Mouse (Mus musculus) liver, embryonic 16.5 days (tissue): ENCODE results near the gene Secisbp2. TPM values are rescaled to one million over a fixed set of nuclear protein-coding genes. Genes with fewer than 3 reads are reported as not detected.
"Not testable (repeated sequence)": the region's sequence is repeated elsewhere in the genome, so short reads cannot be mapped to it uniquely, and the experiment has no call there.

Experiments used
- ATAC-seq: fragments of 200-750 bp; cut with Nextera tagmentation; 2 replicates; pipeline ENCODE4 v1.8.0; 2017; ENCODE audit warnings: low read depth, mild to moderate bottlenecking, moderate number of reproducible peaks, moderate library complexity
- H3K27ac ChIP-seq: fragments of 300-500 bp; sonication (generic); 2 replicates; pipeline ENCODE4 v1.5.1; 2014; ENCODE audit warnings: mild to moderate bottlenecking, low read length
- H3K27me3 ChIP-seq: fragments of 300-500 bp; sonication (generic); 2 replicates; pipeline ENCODE4 v1.6.1; 2014; ENCODE audit warnings: low read depth, low read length, mixed read lengths; ENCODE audit not compliant: control insufficient read depth, insufficient read depth
- H3K36me3 ChIP-seq: fragments of 300-500 bp; sonication (generic); 2 replicates; pipeline ENCODE4 v1.6.1; 2014; ENCODE audit warnings: mild to moderate bottlenecking; ENCODE audit not compliant: control insufficient read depth, insufficient read depth
- H3K4me1 ChIP-seq: fragments of 300-500 bp; sonication (generic); 2 replicates; pipeline ENCODE4 v1.6.1; 2014; ENCODE audit warnings: low read depth, low read length, mixed read lengths; ENCODE audit not compliant: control insufficient read depth
- H3K4me2 ChIP-seq: fragments of 300-500 bp; sonication (generic); 2 replicates; pipeline ENCODE4 v1.6.1; 2014; ENCODE audit warnings: low read depth, low read length, mixed read lengths
- H3K4me3 ChIP-seq: fragments of 300-500 bp; sonication (generic); 2 replicates; pipeline ENCODE4 v1.5.1; 2014; ENCODE audit warnings: low read depth, mild to moderate bottlenecking, low read length
- H3K9ac ChIP-seq: fragments of 300-500 bp; sonication (generic); 2 replicates; pipeline ENCODE4 v1.6.1; 2014; ENCODE audit warnings: low read depth, low read length
- H3K9me3 ChIP-seq: fragments of 300-500 bp; sonication (generic); replicated peaks from 2 replicates; pipeline ENCODE4 v1.6.1; 2016; ENCODE audit warnings: low read length; ENCODE audit not compliant: control insufficient read depth
- WGBS: fragments of 180-500 bp; shearing (Covaris S2); extraction: QIAGEN DNeasy Blood & Tissue Kit; methylation state at CpG from one replicate; pipeline ENCODE4 v1.1.7; 2014; ENCODE audit not compliant: insufficient replicate concordance; 5-methylcytosine and 5-hydroxymethylcytosine counted together
- polyA plus RNA-seq: library from polyadenylated mRNA; unstranded; fragments of >200 nt; fragmentation: Nextera tagmentation; extraction: Ambion mirVana; gene quantifications from 2 replicates; pipeline ENCODE4 v1.2.1, GENCODE M21; 2015

Secisbp2 gene
- polyA plus RNA-seq, 1 experiment from 2014 or later: 13.6 TPM

DNA sequence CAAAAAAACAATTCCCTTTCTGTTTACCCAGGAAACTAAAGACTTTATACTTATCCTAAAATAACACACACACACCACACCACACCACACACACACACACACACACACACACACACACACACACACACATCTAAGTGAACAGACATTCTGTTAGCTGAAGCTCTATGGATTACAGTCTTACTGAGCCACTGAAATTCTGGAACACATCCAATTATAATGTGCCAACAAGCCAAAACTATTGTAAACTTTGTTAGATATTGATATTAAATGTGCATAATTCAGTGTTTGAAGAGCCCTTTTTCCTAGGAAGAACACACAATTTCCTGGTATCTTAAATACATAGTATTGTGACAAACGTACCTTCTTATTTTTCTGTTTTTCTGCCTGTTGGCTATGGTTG, 34.2 kb upstream of the Secisbp2 start:
- no peak overlapping the region for H3K4me3 ChIP-seq
- WGBS: 40% methylated on average over 1 of the region's 1 CpGs

DNA sequence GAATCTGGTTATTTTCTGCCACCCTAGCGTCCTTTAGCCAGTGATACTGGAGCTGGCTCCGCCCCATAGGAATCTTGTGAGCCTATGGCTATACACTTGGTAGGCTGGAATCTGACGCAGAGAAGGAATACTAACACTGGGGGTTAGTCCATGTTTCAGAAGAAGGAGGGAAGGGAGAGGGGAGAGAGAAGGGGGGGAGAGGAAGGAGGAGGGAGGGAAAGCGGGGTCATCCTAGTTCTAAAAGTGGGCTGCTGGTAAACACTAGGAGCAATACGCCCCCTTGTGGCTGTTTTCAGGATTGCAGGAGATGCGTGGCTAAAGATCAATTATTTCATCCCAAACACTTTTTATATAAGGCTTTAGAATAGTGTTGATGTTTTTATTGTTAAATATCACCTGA, 33.6 kb upstream of the Secisbp2 start:
- H3K9me3 ChIP-seq: no peaks in the 10 kb centered on the region
- H3K4me1 ChIP-seq: no peaks in the 10 kb centered on the region
- no peaks in the 10 kb centered on the region for H3K36me3 ChIP-seq
- H3K27me3 ChIP-seq: no peaks in the 10 kb centered on the region
- H3K4me3 ChIP-seq: no peak overlapping the region
- no peak overlapping the region for H3K9ac ChIP-seq
- ATAC-seq: no peak
- no peak overlapping the region for H3K27ac ChIP-seq
- 22% methylated on average over 6 of the region's 6 CpGs for WGBS
- no peak overlapping the region for H3K4me2 ChIP-seq

More for the DNA sequence above, 34.2 kb upstream of the Secisbp2 start:
- Histone ChIP-seq H3K4me1 (no peaks in the 10 kb centered on the region), H3K9me3 (no peaks in the 10 kb centered on the region), H3K27me3 (no peaks in the 10 kb centered on the region), H3K4me2 (no peak overlapping the region), H3K36me3 (no peaks in the 10 kb centered on the region), H3K9ac (no peak overlapping the region), H3K27ac (no peak overlapping the region)
- ATAC-seq: no peak

DNA sequence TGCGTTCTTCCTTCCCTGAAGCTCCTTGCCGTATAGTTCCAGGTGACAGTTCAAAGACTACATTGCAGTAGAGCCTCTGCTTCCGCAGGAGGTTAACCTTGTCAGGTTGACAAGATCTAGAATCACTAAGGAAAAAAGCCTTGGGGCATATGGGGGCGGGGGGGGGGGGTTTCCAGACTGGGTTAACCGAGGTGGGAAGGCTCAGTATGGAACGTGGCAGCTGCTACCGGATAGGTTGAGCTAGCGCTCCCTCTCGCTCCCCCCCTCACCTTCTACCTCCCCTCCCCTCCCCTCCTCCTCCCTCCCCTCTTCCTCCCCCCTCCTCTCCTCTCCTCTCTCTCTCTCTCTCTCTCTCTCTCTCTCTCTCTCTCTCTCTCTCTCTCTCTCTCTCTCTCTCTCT, 32.9 kb upstream of the Secisbp2 start:
- no peak overlapping the region for H3K4me3 ChIP-seq
- H3K36me3 ChIP-seq: no peaks in the 10 kb centered on the region
- H3K4me2 ChIP-seq: no peak overlapping the region
- H3K4me1 ChIP-seq: no peaks in the 10 kb centered on the region
- H3K9me3 ChIP-seq: no peaks in the 10 kb centered on the region
- no peak overlapping the region for H3K27ac ChIP-seq
- WGBS: 16% methylated on average over 6 of the region's 9 CpGs
- no peaks in the 10 kb centered on the region for H3K27me3 ChIP-seq
- no peak overlapping the region for H3K9ac ChIP-seq
- no peak for ATAC-seq

DNA sequence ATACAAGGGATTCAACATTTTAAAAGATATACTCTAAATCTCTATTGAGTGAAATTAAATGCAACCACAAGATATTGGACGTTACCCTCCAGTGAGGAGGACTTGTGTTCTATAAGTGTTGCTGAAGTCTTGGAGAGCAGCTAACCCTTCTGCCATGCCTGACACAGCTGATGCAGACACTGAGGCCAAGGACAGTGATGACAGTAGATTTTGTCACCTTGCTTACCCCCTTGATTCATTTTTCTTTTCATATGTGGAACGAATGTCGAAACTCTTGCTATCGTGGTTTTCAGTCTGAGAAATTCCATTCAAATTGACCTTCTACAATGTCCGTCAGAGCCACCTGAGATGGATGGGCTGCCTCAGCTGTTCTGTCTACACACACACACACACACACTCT, 28.9 kb upstream of the Secisbp2 start:
- Histone ChIP-seq H3K27me3 (no peaks in the 10 kb centered on the region), H3K9me3 (no peaks in the 10 kb centered on the region), H3K4me2 (no peak overlapping the region), H3K4me1 (no peaks in the 10 kb centered on the region), H3K36me3 (no peaks in the 10 kb centered on the region), H3K27ac (no peak overlapping the region), H3K9ac (no peak overlapping the region), H3K4me3 (no peak overlapping the region)
- no peak for ATAC-seq
- WGBS: 55% methylated on average over 5 of the region's 5 CpGs

DNA sequence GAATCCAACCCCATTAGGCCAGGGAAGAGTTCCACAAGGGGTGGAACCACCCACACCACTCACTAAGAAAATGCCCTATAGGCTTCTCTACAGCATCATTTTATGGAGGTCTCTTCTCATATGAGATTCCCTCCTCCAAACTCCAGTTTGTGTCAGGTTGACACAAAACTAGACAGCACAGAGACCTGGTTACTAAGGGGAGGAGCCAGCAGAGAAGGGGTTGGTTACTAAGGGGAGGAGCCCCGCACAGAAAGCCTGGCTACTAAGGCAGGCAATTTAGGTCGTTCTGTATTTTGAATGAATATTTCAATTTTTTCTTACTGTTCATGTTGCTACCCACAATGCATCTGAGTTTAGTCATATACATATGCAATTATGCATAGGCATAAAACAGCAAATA, 27.8 kb upstream of the Secisbp2 start:
- no peak overlapping the region for H3K4me3 ChIP-seq
- no peaks in the 10 kb centered on the region for H3K36me3 ChIP-seq
- H3K4me2 ChIP-seq: no peak overlapping the region
- H3K27me3 ChIP-seq: no peaks in the 10 kb centered on the region
- no peaks in the 10 kb centered on the region for H3K4me1 ChIP-seq
- no peak overlapping the region for H3K27ac ChIP-seq
- H3K9ac ChIP-seq: no peak overlapping the region
- 62% methylated on average over 2 of the region's 2 CpGs for WGBS
- no peak for ATAC-seq
- H3K9me3 ChIP-seq: no peaks in the 10 kb centered on the region

DNA sequence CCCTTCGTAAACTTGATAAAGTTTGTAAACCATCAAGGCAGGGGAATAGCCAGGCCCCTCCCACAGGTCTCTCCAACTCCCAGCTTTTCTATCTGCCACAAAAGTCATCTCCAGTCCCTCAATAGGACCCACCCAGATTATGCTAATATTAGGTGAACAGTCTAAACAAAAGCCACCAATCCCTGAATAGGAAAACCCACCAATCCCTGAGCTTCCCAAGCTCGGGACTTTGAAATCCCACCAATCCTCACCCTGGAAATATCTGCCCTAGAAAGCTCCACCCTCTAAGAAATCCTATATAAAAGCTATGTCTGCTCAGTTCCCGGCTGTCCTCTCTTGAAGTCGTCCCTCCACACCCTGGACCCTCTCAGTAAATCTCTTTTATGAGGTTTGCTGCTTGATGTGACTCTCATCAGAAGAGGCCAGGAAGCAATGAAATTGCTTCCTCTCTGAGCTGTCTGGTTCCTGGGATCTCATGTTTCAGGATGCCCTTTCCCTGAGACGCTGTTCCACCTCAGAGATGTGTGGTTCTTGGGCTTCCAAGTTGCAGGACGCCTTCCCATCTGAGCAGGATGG, 23.1 kb upstream of the Secisbp2 start:
- ATAC-seq: no peak
- Histone ChIP-seq H3K4me2 (no peak overlapping the region), H3K36me3 (no peaks in the 10 kb centered on the region), H3K27me3 (no peaks in the 10 kb centered on the region), H3K9me3 (no peaks in the 10 kb centered on the region), H3K4me1 (no peaks in the 10 kb centered on the region), H3K27ac (no peak overlapping the region), H3K9ac (no peak overlapping the region), H3K4me3 (no peak overlapping the region)
- WGBS: 48% methylated on average over 6 of the region's 6 CpGs

DNA sequence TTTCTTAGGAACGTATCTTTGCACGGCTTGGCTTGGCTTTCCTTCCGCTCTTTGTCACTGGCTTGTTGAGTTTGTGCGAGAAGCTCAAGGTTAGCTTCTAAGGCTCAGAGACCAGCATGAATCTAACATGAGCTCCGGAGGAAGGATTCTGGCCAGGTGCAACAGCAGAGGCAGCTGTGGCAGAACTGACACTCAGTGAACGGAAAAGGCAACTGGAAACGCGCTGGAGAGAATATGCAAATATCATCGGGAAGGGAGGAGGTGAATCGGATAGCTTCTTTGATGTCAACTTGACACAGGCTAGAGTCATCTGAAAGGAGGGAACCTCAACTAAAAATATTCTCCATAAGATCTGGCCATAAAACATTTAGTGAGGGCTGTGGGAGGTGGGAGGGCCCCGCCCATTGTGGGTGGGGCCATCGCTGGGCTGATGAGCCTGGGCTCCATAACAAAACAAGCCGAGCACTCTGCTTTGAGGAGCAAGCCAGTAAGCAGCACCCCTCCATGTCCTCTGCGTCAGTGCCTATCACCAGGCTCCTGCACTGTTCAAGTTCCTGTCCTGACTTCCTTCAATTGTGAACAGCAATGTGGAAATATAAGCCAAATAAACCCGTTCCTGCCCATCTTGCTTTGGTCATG, 20.0 kb upstream of the Secisbp2 start:
- Histone ChIP-seq H3K27me3 (no peaks in the 10 kb centered on the region), H3K4me3 (no peak overlapping the region), H3K36me3 (no peaks in the 10 kb centered on the region; the same call in 1 of the 2 replicates), H3K27ac (no peak overlapping the region), H3K4me1 (no peaks in the 10 kb centered on the region), H3K4me2 (no peak overlapping the region), H3K9me3 (no peaks in the 10 kb centered on the region), H3K9ac (no peak overlapping the region)
- 66% methylated on average over 15 of the region's 15 CpGs for WGBS
- no peak for ATAC-seq

DNA sequence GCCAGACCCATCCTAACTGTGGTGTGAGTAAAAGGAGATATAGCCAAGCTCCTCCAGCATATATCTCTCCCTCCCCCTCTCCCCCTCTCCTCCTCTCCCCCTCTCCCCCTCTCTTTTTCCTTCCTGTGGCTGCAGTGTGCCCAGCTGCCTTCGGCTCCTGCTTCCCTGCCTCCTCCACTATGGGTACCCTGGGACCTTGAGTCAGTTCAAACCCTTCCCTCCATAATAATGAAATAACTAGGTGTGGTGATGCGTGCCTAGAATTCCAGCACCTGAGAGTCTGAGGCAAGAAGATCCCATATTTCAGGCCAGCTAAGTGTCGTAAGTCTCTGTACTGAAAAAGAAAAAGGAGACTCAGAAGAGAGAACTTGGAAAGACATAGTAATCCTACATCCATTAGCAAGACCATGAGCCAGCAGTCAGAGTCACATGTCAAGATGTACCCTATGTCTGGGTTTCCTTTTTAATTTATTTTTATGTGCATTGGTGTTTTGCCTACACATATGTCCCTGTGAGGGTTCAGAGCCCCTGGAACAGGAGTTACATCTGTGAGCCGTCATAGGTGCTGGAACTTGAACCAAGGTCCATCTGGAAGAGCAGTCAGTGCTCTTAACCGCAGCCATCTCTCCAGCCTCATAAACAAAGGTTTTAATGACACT, 18.8 kb upstream of the Secisbp2 start:
- Histone ChIP-seq H3K9me3 (no peaks in the 10 kb centered on the region), H3K9ac (no peak overlapping the region), H3K27ac (no peak overlapping the region), H3K27me3 (no peaks in the 10 kb centered on the region), H3K4me2 (no peak overlapping the region), H3K4me3 (no peak overlapping the region), H3K4me1 (no peaks in the 10 kb centered on the region), H3K36me3 (no peaks in the 10 kb centered on the region; the same call in 1 of the 2 replicates)
- ATAC-seq: no peak
- WGBS: 71% methylated on average over 5 of the region's 5 CpGs

DNA sequence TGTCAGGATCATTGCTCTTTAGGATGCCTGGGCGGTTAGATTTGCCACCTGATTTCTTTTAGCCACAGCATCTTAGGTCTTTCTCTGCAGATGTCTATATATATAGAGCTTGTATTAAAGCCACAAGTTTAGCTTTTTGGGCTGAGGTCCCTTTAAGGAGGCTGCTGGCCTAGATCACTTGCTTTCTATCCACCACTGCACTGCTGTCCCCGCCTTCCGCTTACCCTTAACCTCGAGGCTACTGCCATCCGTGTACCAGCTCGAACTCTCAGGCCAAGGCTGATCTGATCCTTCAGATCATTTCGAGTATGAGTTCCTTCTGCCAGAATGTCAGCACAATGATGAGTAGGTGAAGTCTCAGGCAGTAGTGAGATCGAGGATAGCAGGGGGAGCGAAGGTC, 16.1 kb upstream of the Secisbp2 start:
- ATAC-seq, H3K27me3 ChIP-seq, H3K9ac ChIP-seq, H3K36me3 ChIP-seq, H3K9me3 ChIP-seq, H3K4me1 ChIP-seq, H3K27ac ChIP-seq, H3K4me3 ChIP-seq, H3K4me2 ChIP-seq: not testable (repeated sequence)
- 61% methylated on average over 4 of the region's 9 CpGs for WGBS
